Mouse (Mus musculus): Measurements from ENCODE around the gene Hectd1.

GRCm38 (mm10) chr12:51735840-51736271, 93.5 kb downstream of the Hectd1 start:
- TF ChIP-seq CTCF (IDR thresholded peaks at IDR 0.05) (no peak), POLR2A (IDR thresholded peaks at IDR 0.05; ENCODE audit: insufficient read depth, low read depth, low read length) (no peak)

Data from heart, adult 2 months (tissue).